Mouse (Mus musculus) B cell, adult 2 months (primary cell): ENCODE data around the gene Slc6a9.

Experiments
- DNase-seq, 2 experiments: peaks; one replicate each; pipeline ENCODE4 v3.0.0; 2022

Gene Slc6a9

GRCm38 (mm10) chr4:117841566-117841965, 7.3 kb downstream of the Slc6a9 start:
- DNase-seq, result no peak

- no peak for DNase-seq
Measured at GRCm38 (mm10) chr4:117843101-117843500, 8.8 kb downstream of the Slc6a9 start.

- no peak for DNase-seq
Measured at GRCm38 (mm10) chr4:117844467-117844866, 10.2 kb downstream of the Slc6a9 start.

GRCm38 (mm10) chr4:117845316-117845715, 11.0 kb downstream of the Slc6a9 start:
- no peak for DNase-seq

GRCm38 (mm10) chr4:117846261-117846660, 12.0 kb downstream of the Slc6a9 start:
- no peak for DNase-seq

- DNase-seq, result no peak
Measured at GRCm38 (mm10) chr4:117847011-117847410, 12.7 kb downstream of the Slc6a9 start.

- DNase-seq, result no peak
Measured at GRCm38 (mm10) chr4:117849063-117849462, 14.8 kb downstream of the Slc6a9 start.

- DNase-seq, result no peak
Measured at GRCm38 (mm10) chr4:117849506-117849905, 15.2 kb downstream of the Slc6a9 start.

GRCm38 (mm10) chr4:117850176-117850575, 15.9 kb downstream of the Slc6a9 start:
- DNase-seq, result no peak

- no peak for DNase-seq
Measured at GRCm38 (mm10) chr4:117850871-117851270, 16.6 kb downstream of the Slc6a9 start.

- DNase-seq, result no peak
Measured at GRCm38 (mm10) chr4:117852152-117852868, 18.0 kb downstream of the Slc6a9 start.

- DNase-seq, result no peak
Measured at GRCm38 (mm10) chr4:117855146-117855545, 20.8 kb downstream of the Slc6a9 start.

- DNase-seq, result peak; percentile 63 to 64
Measured at GRCm38 (mm10) chr4:117858794-117859193, 24.5 kb downstream of the Slc6a9 start.

- no peak for DNase-seq
Measured at GRCm38 (mm10) chr4:117860570-117860969, 26.3 kb downstream of the Slc6a9 start.

- DNase-seq, result no peak
Measured at GRCm38 (mm10) chr4:117862823-117863222, 28.5 kb downstream of the Slc6a9 start.

GRCm38 (mm10) chr4:117866083-117866482, 31.8 kb downstream of the Slc6a9 start:
- DNase-seq, result peak; percentile 28 to 33

GRCm38 (mm10) chr4:117867000-117867399, 32.7 kb downstream of the Slc6a9 start:
- DNase-seq, result no peak

GRCm38 (mm10) chr4:117867823-117868222, 33.5 kb downstream of the Slc6a9 start:
- DNase-seq, result peak; percentile 68 to 74

GRCm38 (mm10) chr4:117869317-117869716, 35.0 kb downstream of the Slc6a9 start:
- DNase-seq, result no peak

GRCm38 (mm10) chr4:117870437-117870836, 36.1 kb downstream of the Slc6a9 start:
- no peak for DNase-seq

- DNase-seq, result no peak
Measured at GRCm38 (mm10) chr4:117871787-117872186, 37.5 kb downstream of the Slc6a9 start.

GRCm38 (mm10) chr4:117872471-117872886, 38.2 kb downstream of the Slc6a9 start, which contains the start of gene Ccdc24:
Gene Ccdc24, minus strand, starts transcription at chr4:117872557.
- DNase-seq, result no peak

- no peak for DNase-seq
Measured at GRCm38 (mm10) chr4:117873615-117874014, 39.3 kb downstream of the Slc6a9 start.

- DNase-seq, result peak; percentile 45 to 52
Measured at GRCm38 (mm10) chr4:117878301-117878700, 44.0 kb downstream of the Slc6a9 start.

GRCm38 (mm10) chr4:117878703-117879102, 44.4 kb downstream of the Slc6a9 start:
- DNase-seq, result no peak
